Comparison of ENCODE assay signal across 8 mouse cellular contexts in the genomic region with DNA sequence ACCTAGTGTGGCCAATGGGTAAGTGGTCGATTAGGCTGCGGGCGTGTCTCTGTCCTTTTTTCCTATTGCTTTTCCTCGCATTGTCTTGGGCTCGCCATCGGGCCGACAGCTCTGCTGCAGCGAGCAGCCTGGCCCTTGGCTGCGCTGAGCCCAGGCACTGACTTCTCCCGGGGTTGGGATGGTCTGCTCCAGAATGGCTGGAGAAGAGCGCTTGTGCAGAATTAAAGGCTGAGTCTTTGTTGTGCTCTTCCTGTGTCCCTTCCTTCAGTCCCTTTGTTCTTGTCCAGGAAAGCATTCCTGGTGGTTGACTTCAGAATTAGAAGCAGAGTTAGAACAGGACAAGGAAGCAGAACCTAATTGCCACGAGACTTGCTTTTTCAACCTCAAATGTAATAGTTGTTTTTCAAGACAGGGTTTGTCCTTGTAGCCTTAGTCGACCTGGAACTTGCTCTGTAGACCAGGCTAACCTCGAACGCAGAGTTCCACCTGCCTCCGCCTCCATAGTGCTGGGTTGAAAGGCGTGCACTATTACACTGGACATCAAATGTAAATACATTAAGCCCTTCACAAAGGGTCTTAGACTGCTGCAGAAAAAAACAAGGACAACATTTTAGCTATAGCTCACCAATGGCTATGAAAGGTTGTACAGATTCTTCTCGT. TPM values are rescaled to one million over a fixed set of nuclear protein-coding genes. Genes with fewer than 3 reads are reported as not detected.
DNase-seq lines count a peak whose midpoint lies in the region; ATAC-seq and TF ChIP-seq lines count a peak whose summit lies in the region.

No protein-coding gene starts in this region.

- H3K27ac ChIP-seq in heart, embryonic 11.5 days (ENCODE audit: low read depth, low read length) = peak overlapping the region; percentile 89
- peak overlapping the region; percentile 86 for H3K27ac ChIP-seq in ES-E14 (ENCODE audit: insufficient read depth, low read depth, low read length, poor library complexity, severe bottlenecking)
- H3K27ac ChIP-seq in limb, embryonic 10.5 days = peak overlapping the region; percentile 95
- peak overlapping the region; percentile 95 for H3K27ac ChIP-seq in stomach, embryonic 14.5 days (ENCODE audit: low read length)

- DNase-seq in heart, adult 8-10 months (ENCODE audit: low spot score) = no peak
- no peak for DNase-seq in ES-E14 (ENCODE audit: low read depth, low spot score)
- DNase-seq in limb, embryonic 10.5 days (ENCODE audit: low spot score) = no peak
- no peak for DNase-seq in gastrocnemius, postnatal 10 days
- no peak for DNase-seq in right cerebral cortex, postnatal 4 days

- no peaks in the 10 kb centered on the region for H3K27me3 ChIP-seq in heart, embryonic 11.5 days (ENCODE audit: control insufficient read depth, insufficient read depth, low read length)
- H3K27me3 ChIP-seq in erythroblast, embryonic 14.5 days (ENCODE audit: control insufficient read depth) = peaks cover 31% of the 10 kb centered on the region
- no peaks in the 10 kb centered on the region for H3K27me3 ChIP-seq in limb, embryonic 10.5 days (ENCODE audit: low read depth, poor library complexity, severe bottlenecking)
- no peaks in the 10 kb centered on the region for H3K27me3 ChIP-seq in stomach, embryonic 14.5 days (ENCODE audit: control insufficient read depth, insufficient read depth, low read length)

- H3K9ac ChIP-seq in heart, embryonic 11.5 days (ENCODE audit: low read depth, low read length) = peak overlapping the region; percentile 79
- peak overlapping the region; percentile 84 for H3K9ac ChIP-seq in ES-E14 (ENCODE audit: insufficient read depth, low read depth, low read length, poor library complexity, severe bottlenecking)
- peak overlapping the region; percentile 79 for H3K9ac ChIP-seq in stomach, embryonic 14.5 days (replicated peaks; ENCODE audit: low read depth, low read length)

- no peak for ATAC-seq in heart, embryonic 11.5 days (replicated peaks; ENCODE audit: insufficient number of reproducible peaks, low FRiP score, low TSS enrichment)
- ATAC-seq in stomach, embryonic 14.5 days (ENCODE audit: insufficient number of reproducible peaks, insufficient read depth, low FRiP score, low read depth) = no peak

- 2% methylated on average over 18 of the region's 18 CpGs for WGBS in heart, embryonic 11.5 days (ENCODE audit: insufficient replicate concordance)
- WGBS in limb, embryonic 10.5 days = 3% methylated on average over 18 of the region's 18 CpGs
- 1% methylated on average over 18 of the region's 18 CpGs for WGBS in stomach, embryonic 14.5 days

- no peaks in the 10 kb centered on the region for H3K36me3 ChIP-seq in heart, embryonic 11.5 days (ENCODE audit: control insufficient read depth, insufficient read depth, low read length)
- no peaks in the 10 kb centered on the region; the same call in 1 of the 2 replicates for H3K36me3 ChIP-seq in ES-E14 (ENCODE audit: control insufficient read depth, insufficient read depth, low read length, poor library complexity, severe bottlenecking)
- peaks cover 2% of the 10 kb centered on the region; the same call in 1 of the 2 replicates for H3K36me3 ChIP-seq in erythroblast, embryonic 14.5 days (ENCODE audit: control insufficient read depth)
- H3K36me3 ChIP-seq in limb, embryonic 10.5 days = peaks cover 16% of the 10 kb centered on the region
- H3K36me3 ChIP-seq in stomach, embryonic 14.5 days (ENCODE audit: control insufficient read depth, insufficient read depth, low read length) = peaks cover 8% of the 10 kb centered on the region

- no peaks in the 10 kb centered on the region for H3K9me3 ChIP-seq in heart, embryonic 11.5 days (replicated peaks; ENCODE audit: control insufficient read depth, low read length)
- H3K9me3 ChIP-seq in ES-E14 (ENCODE audit: control insufficient read depth, insufficient read depth, low read depth, low read length) = no peaks in the 10 kb centered on the region
- H3K9me3 ChIP-seq in erythroblast, embryonic 14.5 days (ENCODE audit: control insufficient read depth, low read length) = no peaks in the 10 kb centered on the region
- no peaks in the 10 kb centered on the region for H3K9me3 ChIP-seq in limb, embryonic 10.5 days (replicated peaks)
- no peaks in the 10 kb centered on the region for H3K9me3 ChIP-seq in stomach, embryonic 14.5 days (ENCODE audit: control insufficient read depth, low read depth, low read length)

- in situ Hi-C loops in ES-E14 (cut with MboI; ENCODE audit: low sequenced_read_pairs in 2 of 2, unreplicated experiment in 2 of 2) = no loop called here

- peaks cover 23% of the 10 kb centered on the region for H3K4me1 ChIP-seq in heart, embryonic 11.5 days (ENCODE audit: control insufficient read depth, insufficient read depth, low read length)
- peaks cover 2 to 3% of the 10 kb centered on the region in 2 experiments; a peak in 1 of 4 replicates for H3K4me1 ChIP-seq in ES-E14 (ENCODE audit: control insufficient read depth in 2 of 2, insufficient read depth in 2 of 2, low read length in 2 of 2, poor library complexity in 1 of 2)
- H3K4me1 ChIP-seq in erythroblast, embryonic 14.5 days (ENCODE audit: control insufficient read depth) = peaks cover 27% of the 10 kb centered on the region
- H3K4me1 ChIP-seq in limb, embryonic 10.5 days = peaks cover 37% of the 10 kb centered on the region
- H3K4me1 ChIP-seq in stomach, embryonic 14.5 days (ENCODE audit: control insufficient read depth, insufficient read depth, low read length) = peaks cover 5% of the 10 kb centered on the region

- peak overlapping the region; percentile 65 for H3K4me3 ChIP-seq in heart, embryonic 11.5 days (ENCODE audit: low read depth, low read length)
- peak overlapping the region; percentile 72 to 79 for H3K4me3 ChIP-seq in ES-E14 (ENCODE audit: insufficient read depth in 1 of 2, low read depth in 1 of 2, low read length in 2 of 2, poor library complexity in 1 of 2, severe bottlenecking in 1 of 2)
- H3K4me3 ChIP-seq in erythroblast, embryonic 14.5 days (replicated peaks) = peak overlapping the region; percentile 82
- peak overlapping the region; percentile 77 for H3K4me3 ChIP-seq in limb, embryonic 10.5 days
- H3K4me3 ChIP-seq in stomach, embryonic 14.5 days (ENCODE audit: low read depth, low read length) = peak overlapping the region; percentile 69

- peak overlapping the region; percentile 79 for H3K4me2 ChIP-seq in heart, embryonic 11.5 days
- peak overlapping the region; percentile 54 for H3K4me2 ChIP-seq in stomach, embryonic 14.5 days (replicated peaks; ENCODE audit: low read depth, low read length)

TF ChIP-seq in ES-E14, 5 proteins besides CTCF, POLR2A, EP300 and RAD21:
- TF ChIP-seq CHD2 (IDR thresholded peaks at IDR 0.05; ENCODE audit: low read depth, low read length) = no peak
- no peak for TF ChIP-seq ZC3H11A (IDR thresholded peaks at IDR 0.05; ENCODE audit: borderline replicate concordance, low read depth, low read length)

RNA-seq across cellular contexts. Expression of gene Jkamp, which starts 0.9 kb away (rescaled TPM):
- polyA plus RNA-seq in heart, embryonic 11.5 days (2014; fragmentation: Nextera tagmentation; extraction: Ambion mirVana) = 54.7 and 62.3 TPM in 2 replicates
- total RNA-seq in heart, adult 8-10 months (2022) = 10 to 100 TPM; 21.1 to 24.8 (median 22.8) TPM
- 33.2 and 48.3 TPM in 2 replicates for total RNA-seq in ES-E14 (2012; rRNA removed)
- polyA plus RNA-seq in erythroblast, embryonic 14.5 days (2012) = 0.29 and 0.52 TPM in 2 replicates
- polyA plus RNA-seq in limb, embryonic 10.5 days (2016; fragmentation: Nextera tagmentation; extraction: Ambion mirVana) = 67.5 and 69.6 TPM in 2 replicates
- 58.8 and 62.8 TPM in 2 replicates for polyA plus RNA-seq in stomach, embryonic 14.5 days (2014; fragmentation: Nextera tagmentation; extraction: Ambion mirVana)
- total RNA-seq in gastrocnemius, postnatal 10 days (2021) = 10 to 100 TPM; 18.3 to 20.9 TPM

RNA-seq across cellular contexts. Expression of gene L3hypdh, which starts 1.1 kb away (rescaled TPM):
- 17.1 and 18.5 TPM in 2 replicates for polyA plus RNA-seq in heart, embryonic 11.5 days (2014; fragmentation: Nextera tagmentation; extraction: Ambion mirVana)
- total RNA-seq in heart, adult 8-10 months (2022) = 1 to 10 TPM; 4.9 to 9.1 (median 8.1) TPM
- total RNA-seq in ES-E14 (2012; rRNA removed) = 1.8 and 3.0 TPM in 2 replicates
- polyA plus RNA-seq in erythroblast, embryonic 14.5 days (2012) = not detected in 2 replicates
- polyA plus RNA-seq in limb, embryonic 10.5 days (2016; fragmentation: Nextera tagmentation; extraction: Ambion mirVana) = 7.4 and 9.9 TPM in 2 replicates
- polyA plus RNA-seq in stomach, embryonic 14.5 days (2014; fragmentation: Nextera tagmentation; extraction: Ambion mirVana) = 16.6 and 20.5 TPM in 2 replicates
- total RNA-seq in gastrocnemius, postnatal 10 days (2021) = 1 to 10 TPM; 4.5 to 4.9 TPM

RNA-seq across cellular contexts. Expression of gene Gpr135, which starts 15.4 kb away (rescaled TPM):
- 0.34 and 0.62 TPM in 2 replicates for polyA plus RNA-seq in heart, embryonic 11.5 days (2014; fragmentation: Nextera tagmentation; extraction: Ambion mirVana)
- under 1 TPM; 0.26 to 0.41 (median 0.31) TPM for total RNA-seq in heart, adult 8-10 months (2022)
- 2.7 and 4.2 TPM in 2 replicates for total RNA-seq in ES-E14 (2012; rRNA removed)
- not detected in 2 replicates for polyA plus RNA-seq in erythroblast, embryonic 14.5 days (2012)
- 0.23 and 0.24 TPM in 2 replicates for polyA plus RNA-seq in limb, embryonic 10.5 days (2016; fragmentation: Nextera tagmentation; extraction: Ambion mirVana)
- polyA plus RNA-seq in stomach, embryonic 14.5 days (2014; fragmentation: Nextera tagmentation; extraction: Ambion mirVana) = 0.75 and 1.3 TPM in 2 replicates
- under 1 TPM; 0.47 to 0.90 TPM for total RNA-seq in gastrocnemius, postnatal 10 days (2021)

Comparison
In these comparisons a context has a peak if more than half of its experiments do, and no peak if none do; other contexts are left out.
1. RNA of gene Jkamp, which starts 0.9 kb away (polyA plus RNA-seq): 67.5 to 69.6 TPM in limb, embryonic 10.5 days, 58.8 to 62.8 TPM in stomach, embryonic 14.5 days and 54.7 to 62.3 TPM in heart, embryonic 11.5 days; 0.29 to 0.52 TPM in erythroblast, embryonic 14.5 days; every median in the first group is over 10 times any median in the second.
2. Peak in every context shown above with its lines, with median percentiles within 50 percentile points of each other: H3K27ac ChIP-seq, H3K4me3 ChIP-seq and H3K9ac ChIP-seq.